Mouse (Mus musculus): ENCODE data around the gene Tmem185a. TPM values are rescaled to one million over a fixed set of nuclear protein-coding genes. Genes with fewer than 3 reads are reported as not detected.

Tmem185a gene
- polyA plus RNA-seq (2012; rRNA removed), result 11.2 and 12.1 TPM in 2 replicates

DNA sequence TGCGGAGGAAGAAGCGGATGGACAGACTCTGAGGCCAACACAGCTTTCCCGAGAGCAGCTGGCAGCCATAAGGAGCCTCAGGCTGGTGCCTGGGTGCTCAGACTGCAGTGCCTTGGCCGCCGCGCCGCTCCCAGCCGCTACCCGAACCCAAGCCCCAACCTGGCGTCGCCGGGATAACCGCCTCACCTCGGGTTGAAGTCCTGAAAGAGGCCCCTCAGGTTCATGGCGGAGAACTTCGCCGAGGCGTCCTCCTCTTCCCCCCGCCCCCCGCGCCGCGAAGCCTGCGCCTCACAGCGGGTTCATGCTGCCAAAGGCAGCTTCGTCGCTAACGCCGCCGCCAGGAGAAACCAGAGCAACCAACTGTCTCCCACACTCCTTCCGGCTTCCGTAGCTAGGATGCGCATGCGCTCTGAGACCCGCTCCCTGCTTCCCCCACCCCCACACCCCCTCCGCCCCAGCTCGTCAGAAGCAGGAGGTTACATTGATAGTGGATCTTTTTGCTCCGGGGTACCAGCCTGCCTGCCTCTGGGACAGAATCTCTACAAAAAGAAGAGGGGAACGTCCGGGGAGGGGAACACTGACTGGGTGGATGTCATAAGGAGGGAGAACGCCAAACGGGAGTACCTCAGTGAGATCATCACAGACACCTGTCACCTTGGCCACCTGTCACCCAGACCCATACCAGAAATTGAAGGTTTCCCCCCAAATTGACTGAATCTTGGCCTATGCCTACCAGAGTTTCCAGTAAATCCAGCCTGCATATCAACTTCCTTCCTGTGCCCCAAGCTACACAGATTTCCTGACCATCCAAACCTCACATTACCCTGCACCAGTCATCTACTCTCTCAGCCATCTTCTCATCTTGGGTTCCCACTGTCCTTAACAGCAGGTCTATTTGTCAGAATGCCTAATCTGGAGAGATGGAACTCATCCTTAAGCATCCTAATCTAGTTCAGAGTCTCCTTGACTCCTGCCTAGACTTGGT is at the start of gene Tmem185a:
TSS of gene Tmem185a (minus strand) at position 389 of the 985 bp plus-strand sequence.

Other genes starting within 250 kb of the Tmem185a start
- 1.6 TPM in 2 replicates for gene Ids, start 112.1 kb downstream of the Tmem185a start, polyA plus RNA-seq (2012; rRNA removed)
- gene 1110012L19Rik, start 91.3 kb downstream of the Tmem185a start, polyA plus RNA-seq (2012; rRNA removed), result 7.1 TPM in 2 replicates

Data from liver, embryonic 18 days (tissue).